Mouse (Mus musculus): ENCODE measurements at regions not wholly inside any gene's neighbourhood (a gene's known extent, or its start where the extent isn't known, plus 50 kb on each side); places are given as distances from the start of the nearest gene placed in this dataset.

DNA sequence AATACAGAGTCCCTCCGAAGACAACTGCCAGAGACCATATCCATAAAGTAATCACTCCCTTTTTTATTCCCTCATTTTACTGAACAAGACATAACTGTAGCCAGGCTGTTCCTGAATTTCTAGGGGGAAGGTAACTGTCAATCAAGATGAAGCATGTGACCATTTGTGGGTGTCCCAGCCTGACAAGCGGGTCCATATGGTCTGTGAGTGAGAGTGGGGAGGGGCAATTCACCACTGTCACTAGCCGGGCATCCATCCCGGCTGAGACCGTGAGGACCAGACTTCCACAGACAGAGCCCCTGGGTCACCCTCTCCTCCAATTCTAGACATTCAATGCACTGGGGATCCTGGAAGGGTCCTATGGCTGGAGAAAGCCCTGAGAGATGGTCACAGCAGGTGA is 54.6 kb downstream of the Gm11733 start:
- DNase-seq (ENCODE audit: low spot score in 2 of 2) = no peak
- intact Hi-C loops (cut with DNase I) = no loop called here

DNA sequence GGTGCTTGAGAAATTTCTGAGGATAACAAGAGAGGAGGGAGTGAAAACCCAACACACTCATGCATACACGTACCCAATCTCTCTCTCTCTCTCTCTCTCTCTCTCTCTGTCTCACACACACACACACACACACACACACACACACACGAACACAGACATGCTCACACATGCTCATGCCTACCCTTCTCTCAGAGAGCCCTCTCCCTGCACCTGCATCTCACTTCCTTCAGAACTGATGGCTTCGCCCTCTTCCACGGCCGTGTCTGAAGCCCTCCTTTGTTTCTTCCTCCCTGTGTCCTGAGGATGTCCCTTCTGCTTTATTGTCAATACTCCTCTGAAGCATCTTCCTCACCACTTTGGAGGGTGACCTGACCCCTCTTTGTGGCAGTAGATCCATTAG is 56.4 kb downstream of the Gm11733 start:
- no peak for DNase-seq (ENCODE audit: low spot score in 2 of 2)
- intact Hi-C loops (cut with DNase I) = no loop called here

DNA sequence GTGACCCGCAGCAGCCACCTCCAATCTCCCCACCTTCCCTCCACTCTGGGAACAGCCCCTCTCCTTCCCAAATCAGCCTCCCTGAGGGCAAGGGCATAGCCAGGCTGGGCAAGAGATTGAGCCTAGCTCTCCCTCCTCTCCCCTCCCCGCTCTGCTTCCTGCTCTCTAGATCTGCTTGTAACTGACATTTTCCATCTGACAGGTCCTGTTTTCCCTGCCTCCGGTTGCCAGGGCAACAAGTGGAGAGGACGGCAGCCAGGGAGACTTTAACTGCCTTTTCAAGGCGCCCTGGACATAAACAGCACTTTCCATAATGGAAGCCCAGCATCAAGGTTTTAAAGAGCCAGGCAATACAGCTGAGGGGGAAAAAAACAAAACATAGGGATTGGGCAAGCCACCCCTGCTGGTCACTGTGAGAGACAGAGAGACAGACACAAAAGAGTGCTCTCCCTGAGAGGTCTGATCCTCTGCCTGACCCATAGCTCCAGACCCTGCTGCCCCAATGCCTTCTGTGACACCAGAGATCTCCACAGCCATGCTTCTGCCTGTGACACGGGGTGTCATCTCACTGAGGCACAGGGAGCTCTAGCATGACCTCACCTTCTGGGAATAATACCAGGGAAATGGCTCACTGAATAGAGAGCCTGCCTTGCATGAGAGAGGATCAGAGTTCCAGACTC is 57.2 kb downstream of the Gm11733 start:
- intact Hi-C loops (cut with DNase I) = no loop called here
- DNase-seq (ENCODE audit: low spot score in 2 of 2) = peak; percentile 43 to 66

DNA sequence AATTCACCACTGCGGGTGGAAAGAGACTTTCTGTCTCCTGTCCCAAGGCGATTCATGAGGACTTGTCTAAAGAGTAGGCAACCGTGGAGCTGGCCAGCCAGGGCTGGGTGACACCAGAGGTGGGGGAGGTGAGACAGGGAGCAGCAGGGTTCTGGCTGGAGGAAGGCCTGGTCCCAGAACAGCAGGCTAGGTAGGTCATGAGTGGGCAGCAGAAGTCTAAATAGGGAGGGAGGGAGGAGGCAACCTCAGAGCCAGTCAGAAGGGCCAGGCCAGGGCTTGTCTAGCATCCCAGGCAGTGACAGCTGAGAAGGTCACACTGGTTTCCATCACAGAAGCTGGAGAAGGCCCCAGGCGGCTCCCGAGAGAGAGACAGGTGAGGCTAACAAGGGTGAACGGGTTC is 59.0 kb downstream of the Gm11733 start:
- no peak for DNase-seq (ENCODE audit: low spot score in 2 of 2)
- intact Hi-C loops (cut with DNase I) = no loop called here

DNA sequence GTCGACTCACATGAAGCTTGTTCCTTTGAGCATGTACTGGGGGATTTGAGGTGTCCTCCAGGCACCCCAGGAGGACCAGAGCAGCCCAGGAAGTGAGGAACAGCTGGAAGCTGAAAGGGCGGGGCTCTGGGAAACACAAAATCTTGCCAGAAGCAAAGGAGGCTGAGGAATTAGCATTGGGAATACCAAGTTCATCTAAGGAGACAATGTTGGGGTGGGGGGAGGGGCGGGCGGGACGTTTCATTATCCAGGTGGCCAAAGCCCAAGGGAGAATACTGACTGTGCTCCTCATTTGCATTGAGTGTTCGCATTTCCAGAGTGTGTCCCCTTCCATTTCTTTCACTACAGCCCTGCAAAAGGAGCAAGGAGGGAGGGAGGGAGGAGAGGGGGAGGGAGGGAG is 60.3 kb downstream of the Gm11733 start:
- intact Hi-C loops (cut with DNase I) = no loop called here
- DNase-seq (ENCODE audit: low spot score in 2 of 2) = no peak

DNA sequence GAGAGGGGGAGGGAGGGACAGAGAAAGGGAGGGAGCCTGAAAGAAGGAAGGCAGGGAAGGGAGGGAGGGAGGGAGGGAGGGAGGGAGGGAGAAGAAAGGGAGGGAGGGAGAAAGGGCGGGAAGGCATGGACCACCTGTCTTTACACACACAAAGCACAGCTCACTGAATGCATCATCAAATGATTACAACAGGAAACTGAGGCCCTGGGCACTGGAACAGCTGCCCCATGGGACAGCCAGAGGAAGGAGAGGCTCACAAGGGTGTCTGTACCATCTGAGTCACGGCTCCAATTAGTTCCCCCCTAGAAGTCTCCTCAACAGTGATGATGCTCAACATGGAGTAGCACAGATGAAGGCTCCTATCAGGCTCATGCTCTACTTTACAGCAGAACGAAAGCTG is 60.8 kb downstream of the Gm11733 start:
- intact Hi-C loops (cut with DNase I) = no loop called here
- no peak for DNase-seq (ENCODE audit: low spot score in 2 of 2)

DNA sequence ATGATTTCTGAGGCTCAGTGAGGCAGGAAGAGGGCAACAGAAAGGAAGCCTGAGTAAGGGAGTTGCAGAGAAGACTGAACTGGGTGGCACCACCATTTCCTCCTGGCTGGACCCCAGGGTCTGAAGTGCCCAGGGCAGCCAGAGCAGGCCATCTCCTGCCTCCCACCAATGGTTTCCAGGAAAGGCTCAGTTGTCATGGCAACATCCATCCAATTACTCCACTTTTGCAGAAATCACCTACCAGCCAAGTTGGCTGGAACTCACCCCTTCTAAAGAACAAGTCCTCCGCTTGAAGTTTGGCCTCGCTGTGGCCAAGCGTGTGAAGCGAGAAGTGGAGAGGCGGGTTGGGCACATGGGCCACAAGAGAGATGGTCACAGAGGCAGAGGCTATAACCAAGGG is 67.8 kb downstream of the Gm11733 start:
- intact Hi-C loops (cut with DNase I) = no loop called here
- DNase-seq (ENCODE audit: low spot score in 2 of 2) = peak; percentile 50 to 70

DNA sequence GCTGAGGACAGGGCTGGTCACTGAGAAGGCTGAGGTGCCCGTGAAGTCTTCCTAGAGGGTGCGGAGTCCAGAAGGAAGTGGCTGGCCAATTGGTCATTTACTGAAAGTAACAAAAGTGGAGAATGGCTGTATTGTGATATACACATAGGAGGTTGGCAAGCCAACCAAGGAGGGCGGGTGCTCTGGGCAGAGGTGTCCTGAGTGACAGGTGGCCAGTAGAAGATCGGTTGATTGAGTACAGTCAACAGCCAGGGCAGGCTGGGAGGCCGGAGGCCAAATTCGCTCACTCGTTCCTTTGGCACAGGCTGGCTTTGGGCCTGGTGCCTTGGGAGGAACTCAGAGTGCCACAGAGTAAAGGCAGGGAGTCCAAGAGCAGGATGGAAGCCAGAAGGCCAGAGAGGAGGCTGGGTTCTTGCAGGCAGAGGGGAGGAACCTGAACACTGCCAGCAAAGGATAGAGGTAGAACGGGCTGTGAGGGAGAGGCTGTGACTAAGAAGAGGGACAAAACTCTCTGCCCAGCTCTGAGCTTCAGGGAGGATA is 68.3 kb downstream of the Gm11733 start:
- DNase-seq (ENCODE audit: low spot score in 2 of 2) = peak in 1 of 2 experiments; percentile 33
- intact Hi-C loops (cut with DNase I) = no loop called here

DNA sequence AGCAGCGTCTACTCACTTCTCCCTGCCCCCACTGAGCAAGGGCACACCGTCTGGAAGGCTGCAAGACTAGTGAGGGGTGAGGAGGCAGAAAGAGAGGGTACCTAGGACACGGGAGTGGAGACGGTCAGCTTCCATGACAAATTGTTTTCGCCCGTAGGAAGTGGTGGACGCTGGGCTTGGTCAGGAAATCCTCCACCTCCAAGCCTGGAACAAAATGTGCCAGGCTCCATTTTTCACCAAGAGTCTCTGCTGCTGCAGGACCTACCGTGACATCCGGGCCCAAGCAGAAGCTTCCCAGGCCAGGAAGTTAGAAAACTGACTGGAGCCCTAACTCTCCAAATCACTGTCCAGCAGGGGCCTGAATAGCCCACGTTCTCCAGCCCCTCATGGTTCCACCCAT is 69.9 kb downstream of the Gm11733 start:
- intact Hi-C loops (cut with DNase I) = no loop called here
- DNase-seq (ENCODE audit: low spot score in 2 of 2) = no peak

DNA sequence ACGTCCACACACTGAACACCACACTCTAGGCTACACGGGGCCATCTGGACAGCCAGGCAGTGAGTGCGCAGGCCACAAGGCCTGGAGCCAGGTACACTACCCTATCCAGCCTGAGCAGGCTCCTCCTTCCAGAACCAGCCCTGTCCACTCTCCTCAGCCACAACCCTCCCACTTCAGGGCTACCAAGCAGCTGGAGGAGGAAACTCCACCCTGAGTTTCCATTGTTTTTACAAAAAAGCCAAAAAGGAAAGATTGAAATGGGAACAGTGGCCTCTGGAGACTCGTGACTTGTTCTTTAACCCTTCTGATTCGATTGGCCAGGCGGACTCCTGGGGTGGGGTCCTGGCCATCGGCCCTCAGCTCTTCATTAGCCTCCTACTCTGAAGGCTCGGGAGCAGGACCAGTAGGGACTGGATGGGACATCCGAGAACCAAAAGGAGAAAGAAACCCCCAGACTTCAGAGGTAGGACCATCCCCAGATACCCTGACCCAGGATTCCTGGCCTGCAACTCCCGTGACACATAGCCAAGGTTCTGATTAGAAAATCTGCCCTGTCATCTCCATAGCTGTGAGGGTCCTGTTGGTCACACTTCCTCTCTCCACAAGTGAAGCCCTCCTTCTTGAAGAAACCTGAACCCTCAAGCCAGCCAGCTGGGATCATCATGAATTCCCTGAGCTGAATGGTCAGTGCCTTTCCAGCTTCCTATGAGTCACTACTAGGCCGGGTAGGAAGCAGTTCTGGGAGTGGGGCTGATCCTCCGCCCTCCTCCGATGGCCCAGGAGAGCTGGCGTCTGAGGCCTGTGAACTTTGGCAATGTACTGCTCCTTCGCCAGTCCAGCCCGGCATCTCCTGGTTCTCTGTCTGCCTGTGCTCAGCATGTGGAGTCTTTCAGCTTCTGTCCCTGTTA is 73.6 kb downstream of the Gm11733 start:
- intact Hi-C loops (cut with DNase I) = no loop called here
- no peak for DNase-seq (ENCODE audit: low spot score in 2 of 2)

DNA sequence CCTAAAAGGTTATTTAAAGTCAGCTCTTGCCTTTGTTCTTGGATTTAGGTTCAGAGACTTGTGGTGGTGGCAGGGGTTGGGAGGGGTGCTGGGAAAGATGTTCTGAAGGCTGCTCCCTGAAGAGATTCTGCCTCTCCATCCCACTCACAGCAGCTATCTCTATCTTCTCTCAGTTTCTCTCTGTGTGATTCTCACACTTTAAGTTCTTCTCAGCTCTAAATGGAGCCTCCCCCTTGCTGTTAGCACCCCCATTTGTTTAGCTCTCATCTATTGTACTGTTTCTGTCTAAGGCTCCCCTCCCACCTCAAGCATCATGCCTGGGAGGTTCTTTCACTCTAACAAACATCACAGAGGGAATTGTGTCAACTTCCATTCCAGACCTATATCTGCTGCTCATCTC is 75.7 kb downstream of the Gm11733 start:
- intact Hi-C loops (cut with DNase I) = no loop called here
- DNase-seq (ENCODE audit: low spot score in 2 of 2) = no peak

DNA sequence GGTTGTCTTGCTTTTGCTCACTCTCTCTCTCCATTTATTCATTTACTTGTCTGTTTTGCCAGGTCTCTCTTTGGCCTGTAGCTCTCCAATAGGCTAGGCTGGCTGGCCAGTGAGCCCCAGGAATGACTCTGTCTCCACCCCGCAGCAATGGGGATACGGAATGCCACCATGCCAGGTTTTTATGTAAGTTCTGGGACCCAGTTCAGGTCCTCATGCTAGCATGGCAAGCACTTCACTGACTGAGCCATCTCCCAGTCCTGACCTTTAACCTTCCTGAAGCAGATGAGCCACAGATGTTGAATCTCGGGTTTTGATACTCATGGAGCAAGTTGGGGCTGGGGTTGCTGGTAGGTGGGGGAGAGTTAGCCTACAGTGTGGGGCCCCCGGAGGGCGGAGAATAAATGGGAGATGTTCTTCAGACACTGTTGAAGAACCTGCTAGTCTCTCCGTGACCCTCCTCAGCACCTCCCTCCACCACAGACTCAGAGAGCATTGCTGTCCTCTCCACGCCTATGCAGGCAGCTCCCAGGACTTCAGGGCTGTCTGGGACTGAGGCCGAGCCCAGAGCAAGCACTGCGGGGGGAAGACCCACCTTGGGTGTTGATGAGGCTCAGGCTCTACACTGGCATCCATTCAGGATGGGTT is 83.9 kb downstream of the Gm11733 start:
- no peak for DNase-seq (ENCODE audit: low spot score in 2 of 2)
- intact Hi-C loops (cut with DNase I) = no loop called here

DNA sequence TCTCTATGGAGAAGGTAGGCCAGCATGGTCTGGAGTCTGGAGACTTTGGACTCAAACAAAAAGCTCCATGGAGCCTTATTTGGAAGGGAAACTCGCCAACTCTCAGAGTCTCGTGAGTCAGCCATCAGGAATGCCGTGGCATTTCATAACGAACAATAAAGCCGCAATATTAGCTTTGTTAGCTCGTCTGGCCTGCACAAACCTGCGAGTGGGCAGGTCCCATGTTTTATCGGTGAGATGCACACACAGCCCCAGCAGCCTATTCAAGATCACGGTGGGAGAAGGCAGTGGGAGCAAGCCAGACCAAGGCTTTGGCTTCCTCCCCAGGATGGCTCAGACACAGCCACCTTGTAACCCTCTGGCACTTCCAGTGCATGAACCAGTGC is 84.4 kb downstream of the Gm11733 start:
- no peak for DNase-seq (ENCODE audit: low spot score in 2 of 2)

DNA sequence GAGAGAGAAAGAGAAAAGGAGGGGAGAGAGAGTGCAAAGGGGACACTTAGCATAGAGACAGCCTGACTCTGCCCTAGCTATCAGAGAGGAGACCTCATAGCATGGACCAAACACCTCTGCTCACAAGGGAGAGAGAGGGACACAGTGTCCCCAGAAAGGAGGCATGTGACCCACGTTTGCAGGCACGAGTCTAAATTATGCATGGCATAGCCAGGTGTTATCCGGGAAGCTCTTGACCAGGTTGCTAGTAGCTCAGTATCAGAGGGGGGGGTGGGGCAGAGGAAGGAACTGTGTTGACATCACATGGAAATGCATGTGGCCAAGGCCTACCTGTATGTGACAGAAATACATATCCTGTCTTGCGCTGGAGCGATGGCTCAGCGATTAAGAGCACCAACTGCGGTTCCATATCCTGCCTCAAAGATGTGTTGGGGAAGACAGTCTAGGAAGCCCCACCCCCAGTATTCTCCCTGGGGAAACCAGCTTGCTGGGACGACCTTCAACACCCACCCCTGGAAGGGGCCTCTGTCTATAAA is 84.5 kb upstream of the Tnrc6c start:
- intact Hi-C loops (cut with DNase I) = no loop called here
- no peak for DNase-seq (ENCODE audit: low spot score in 2 of 2)

More for the DNA sequence above, 84.4 kb downstream of the Gm11733 start:
- intact Hi-C loops (cut with DNase I) = no loop called here

DNA sequence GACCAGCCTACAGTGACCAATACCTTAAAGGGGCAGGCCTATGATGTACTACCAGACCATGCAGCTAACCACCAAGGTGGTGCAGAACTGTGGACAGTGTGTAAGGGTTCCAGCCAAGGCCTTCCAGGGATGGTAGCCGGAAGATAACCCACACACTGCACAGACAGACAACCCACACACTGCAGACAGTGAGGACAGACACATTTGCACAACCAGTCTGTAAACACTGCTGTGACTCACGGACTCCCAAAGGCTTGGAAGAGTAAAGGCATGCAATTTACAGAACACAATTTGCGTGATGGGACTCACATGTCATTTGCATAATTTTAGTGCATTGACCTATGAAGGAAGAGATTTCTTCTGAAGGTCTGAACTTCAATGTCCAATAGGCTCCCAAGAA is 82.2 kb upstream of the Tnrc6c start:
- intact Hi-C loops (cut with DNase I) = no loop called here
- DNase-seq (ENCODE audit: low spot score in 2 of 2) = no peak

DNA sequence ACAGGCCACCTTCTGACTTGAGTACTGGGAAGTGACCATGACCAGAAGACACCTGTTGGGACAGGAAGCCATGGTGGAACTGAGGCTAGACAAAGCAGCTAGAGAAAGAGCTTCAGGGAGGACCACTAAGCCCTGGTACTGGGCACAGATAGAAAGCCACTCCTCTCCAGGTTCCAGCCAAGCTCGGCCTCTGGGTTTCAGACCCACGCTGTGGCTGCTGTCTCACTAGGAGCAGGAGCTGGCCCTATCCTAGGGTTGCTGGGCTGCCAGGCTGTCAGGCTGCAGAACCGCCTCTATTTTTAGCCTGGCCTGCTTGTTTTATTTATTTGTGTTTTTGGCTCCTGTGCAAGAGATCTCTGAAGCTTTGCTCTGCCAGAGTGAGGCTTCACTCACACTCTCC is 79.4 kb upstream of the Tnrc6c start:
- intact Hi-C loops (cut with DNase I) = no loop called here
- peak; percentile 31 to 73 for DNase-seq (ENCODE audit: low spot score in 2 of 2)

DNA sequence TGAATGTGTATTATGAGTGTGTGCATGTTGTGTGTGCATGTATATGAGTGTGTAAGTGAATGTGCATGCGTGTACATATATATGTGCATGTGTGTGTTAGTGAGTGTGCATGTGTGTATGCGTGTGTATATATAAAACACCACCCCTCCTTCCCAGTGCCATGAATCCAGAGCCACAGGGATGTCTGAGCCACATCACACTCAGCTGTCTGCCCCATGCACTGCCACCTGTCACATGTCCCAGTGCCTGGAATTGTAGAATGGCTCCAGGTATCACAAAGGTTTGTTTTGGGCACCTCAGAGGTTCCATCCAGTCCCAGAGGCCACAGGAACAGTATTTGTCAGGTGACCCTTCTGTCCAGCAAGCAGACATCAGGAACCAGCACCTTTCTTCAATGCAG is 75.0 kb upstream of the Tnrc6c start:
- intact Hi-C loops (cut with DNase I) = no loop called here
- no peak for DNase-seq (ENCODE audit: low spot score in 2 of 2)

DNA sequence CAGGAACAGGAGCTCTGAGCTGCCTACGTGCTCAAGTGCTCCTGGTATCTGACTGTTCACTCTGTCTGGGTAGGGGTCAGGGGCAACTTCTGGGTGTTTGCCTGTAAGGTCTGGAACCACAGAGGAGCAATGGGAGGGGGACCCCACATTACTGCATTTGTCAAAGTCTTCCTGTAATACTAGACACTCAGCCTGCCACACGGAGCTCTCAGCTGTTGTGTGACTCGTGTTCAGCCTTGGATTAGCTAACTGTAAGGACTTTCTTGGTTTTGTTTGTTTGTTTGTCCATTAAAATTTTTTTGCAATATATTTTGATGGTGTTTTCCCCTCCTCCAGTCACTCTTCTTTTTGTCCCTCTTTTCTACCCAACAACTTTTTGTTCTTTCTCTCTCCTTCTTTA is 74.4 kb upstream of the Tnrc6c start:
- no peak for DNase-seq (ENCODE audit: low spot score in 2 of 2)
- intact Hi-C loops (cut with DNase I) = no loop called here

DNA sequence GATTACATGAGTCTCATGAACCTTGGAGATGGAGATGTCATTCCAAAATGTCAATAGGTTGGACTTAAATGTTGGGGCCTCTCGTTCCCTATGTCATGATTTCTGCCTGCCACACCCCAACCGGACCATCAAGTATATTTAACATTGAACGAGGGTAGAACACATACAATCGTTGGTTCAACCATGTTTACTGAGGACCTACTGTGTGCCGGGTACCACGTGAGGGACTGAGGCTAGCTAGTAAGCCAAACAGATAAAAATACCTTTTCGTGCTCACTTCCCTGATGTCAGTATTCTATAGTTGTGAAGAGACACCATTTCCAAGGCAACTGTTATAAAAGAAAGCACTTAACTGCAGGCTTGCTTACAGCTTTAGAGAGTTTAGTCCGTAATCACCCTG is 70.6 kb upstream of the Tnrc6c start:
- no peak for DNase-seq (ENCODE audit: low spot score in 2 of 2)
- intact Hi-C loops (cut with DNase I) = no loop called here

DNA sequence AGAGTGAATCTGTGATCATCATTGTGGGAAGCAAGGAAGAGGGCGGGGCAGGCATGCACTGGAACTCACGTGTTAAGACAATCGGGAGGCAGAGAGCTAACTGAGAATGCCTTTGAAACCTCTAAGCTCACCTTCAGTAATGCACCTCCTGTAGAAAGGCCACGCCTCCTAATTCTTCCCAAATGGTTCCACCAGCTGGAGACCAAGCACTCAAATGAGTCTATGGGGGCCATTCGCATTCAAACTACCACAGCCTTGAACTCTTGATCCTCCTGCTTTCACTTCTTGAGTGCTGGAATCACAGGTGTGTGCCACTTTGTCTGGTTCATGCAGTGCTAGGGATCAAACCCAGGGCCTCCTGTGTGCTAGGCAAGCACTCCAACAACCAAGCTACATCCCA is 68.5 kb upstream of the Tnrc6c start:
- no peak for DNase-seq (ENCODE audit: low spot score in 2 of 2)

More for the DNA sequence above, 68.5 kb upstream of the Tnrc6c start:
- intact Hi-C loops (cut with DNase I) = no loop called here

All from left cerebral cortex, postnatal 14 days (tissue).